Mouse (Mus musculus) layer of hippocampus, adult 18-20 months (tissue): ENCODE results near the gene Abcc4. TPM values are rescaled to one million over a fixed set of nuclear protein-coding genes. Genes with fewer than 3 reads are reported as not detected.
"Not testable (repeated sequence)": the region's sequence is repeated elsewhere in the genome, so short reads cannot be mapped to it uniquely, and the experiment has no call there.

ENCODE experiments used
- DNase-seq, 2 experiments: peaks; one replicate each; pipeline ENCODE4 v3.0.0; 2022; ENCODE audit warnings: low spot score in 2 of 2
- total RNA-seq, 2 experiments: library from RNA; stranded (reverse); gene quantifications; 2 replicates each; pipeline ENCODE4 v1.2.3; 2021

The Abcc4 gene
- total RNA-seq, 2 experiments from 2014 or later = 7.1 to 8.2 TPM

DNA sequence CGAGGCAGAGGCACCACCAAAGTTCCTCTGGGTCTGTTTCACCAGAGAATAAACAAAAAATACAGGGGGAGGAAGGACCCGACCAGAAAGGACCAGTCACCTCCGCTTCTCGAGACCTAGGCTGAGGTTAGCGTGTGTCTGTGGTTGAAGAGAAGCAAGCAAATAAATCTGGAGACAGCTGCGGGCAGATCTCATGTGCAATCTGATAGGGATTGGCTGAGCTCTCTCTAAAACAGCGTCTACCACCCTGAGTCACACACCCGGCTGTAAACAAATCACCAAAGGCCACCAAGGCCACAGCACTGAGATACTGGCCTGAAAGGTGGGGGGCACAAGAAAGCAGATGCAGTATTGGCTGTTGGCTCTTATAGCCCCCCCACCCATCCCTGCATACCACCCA, 24.9 kb downstream of the Abcc4 start:
- no peak for DNase-seq

DNA sequence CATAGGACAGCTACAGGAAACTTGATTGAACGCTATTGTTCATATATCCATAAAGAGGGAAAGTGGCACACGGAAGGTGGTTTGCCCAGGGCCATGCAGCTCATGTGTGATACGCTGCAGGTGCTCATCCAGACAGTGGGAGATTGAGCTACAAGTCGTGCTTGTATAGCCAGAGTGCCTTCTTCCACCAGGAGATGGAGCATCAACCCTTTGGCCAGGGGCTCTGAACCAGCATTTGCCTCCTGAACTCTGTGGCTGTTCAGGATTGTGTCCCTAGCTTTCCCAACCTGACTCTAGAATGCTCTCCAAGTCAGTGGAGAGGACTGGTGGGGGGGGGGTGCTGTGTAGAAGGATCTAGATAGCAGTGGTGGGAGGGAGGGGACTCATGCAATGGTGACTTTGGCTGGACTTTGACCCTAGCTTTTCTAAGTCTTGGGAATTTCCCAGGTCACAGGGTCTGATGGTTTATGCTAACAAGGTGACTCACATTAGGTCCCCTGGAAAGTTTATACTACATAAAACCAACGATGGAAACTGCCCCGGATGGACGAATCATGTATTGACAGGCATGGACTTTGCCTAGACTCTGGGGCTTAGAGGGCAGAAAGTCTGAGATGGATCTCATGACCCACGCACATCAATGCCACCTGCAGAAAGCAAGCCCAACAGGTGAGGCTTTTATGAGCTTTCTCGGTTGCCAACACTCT, 27.6 kb downstream of the Abcc4 start:
- no peak for DNase-seq

DNA sequence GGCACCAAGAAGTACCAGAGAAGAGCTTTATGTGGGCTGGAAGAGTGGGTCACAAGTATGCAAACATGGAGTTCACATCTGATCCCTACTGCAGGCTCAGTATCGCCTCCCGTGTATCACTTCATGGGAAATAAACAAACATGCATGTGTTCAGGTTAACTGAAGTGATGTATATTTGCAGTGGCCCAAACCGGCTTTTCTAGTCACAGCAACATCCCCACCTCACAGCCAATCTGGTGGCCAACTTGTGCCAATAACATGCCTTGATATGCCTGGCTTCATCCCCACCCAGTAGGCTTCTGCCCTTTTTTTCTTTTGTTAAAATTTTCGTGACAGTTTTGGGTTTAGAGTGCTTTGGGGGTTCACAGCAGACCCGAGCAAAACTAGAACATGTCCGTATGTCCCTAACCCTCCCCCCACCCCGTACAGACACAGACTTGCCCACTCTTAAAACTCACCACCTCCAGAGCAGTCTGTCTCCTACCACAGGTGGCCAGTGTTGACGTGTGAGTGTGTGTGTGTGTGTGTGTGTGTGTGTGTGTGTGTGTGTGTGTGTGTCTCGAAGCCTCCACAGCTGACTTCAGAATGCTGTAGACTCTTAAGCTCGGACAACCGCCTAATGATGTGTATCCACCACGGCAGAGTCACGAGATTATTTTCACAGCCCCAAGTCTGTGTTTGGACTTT, 29.6 kb downstream of the Abcc4 start:
- no peak for DNase-seq

DNA sequence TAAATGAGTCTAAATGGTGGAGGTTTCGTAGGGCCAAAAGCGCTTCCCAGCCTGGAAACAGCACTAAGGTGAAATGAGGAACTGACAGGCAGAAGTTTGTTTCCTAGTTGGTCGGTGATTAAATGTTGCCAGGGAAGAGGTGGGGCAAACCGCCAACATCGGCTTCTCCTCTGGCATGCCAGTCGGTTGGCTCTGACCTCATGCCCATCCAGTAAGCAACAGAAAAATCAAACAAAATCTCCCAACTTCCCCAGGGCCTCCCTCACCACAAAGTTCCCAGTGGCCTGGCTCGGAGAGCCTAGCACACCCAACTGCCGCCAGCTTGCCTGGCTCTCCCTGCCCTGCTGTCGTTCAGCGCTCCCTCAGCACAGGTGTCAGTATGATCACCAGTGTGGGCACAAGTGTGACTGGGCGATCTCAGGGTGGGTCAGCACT, 31.3 kb downstream of the Abcc4 start:
- peak in 1 of 2 experiments; percentile 24 for DNase-seq

DNA sequence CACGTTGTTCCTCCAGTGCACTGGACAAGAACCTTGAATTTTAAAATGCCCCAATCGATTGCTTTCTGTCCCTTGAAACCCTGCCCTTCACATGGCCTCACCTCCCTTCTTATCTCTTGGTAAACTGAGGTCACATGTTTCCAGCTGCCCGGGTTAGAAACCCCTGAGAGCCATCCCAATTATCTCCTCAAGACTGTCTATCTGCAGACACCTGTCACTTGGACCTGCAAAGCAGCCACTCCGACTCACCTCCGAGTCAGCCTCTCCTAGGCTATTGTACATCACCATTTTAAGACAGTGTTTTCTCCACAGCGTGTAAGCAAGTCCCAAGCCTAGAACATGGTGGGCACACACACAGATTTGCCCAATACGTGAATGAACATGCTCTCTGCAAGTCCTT, 31.8 kb downstream of the Abcc4 start:
- DNase-seq = no peak

DNA sequence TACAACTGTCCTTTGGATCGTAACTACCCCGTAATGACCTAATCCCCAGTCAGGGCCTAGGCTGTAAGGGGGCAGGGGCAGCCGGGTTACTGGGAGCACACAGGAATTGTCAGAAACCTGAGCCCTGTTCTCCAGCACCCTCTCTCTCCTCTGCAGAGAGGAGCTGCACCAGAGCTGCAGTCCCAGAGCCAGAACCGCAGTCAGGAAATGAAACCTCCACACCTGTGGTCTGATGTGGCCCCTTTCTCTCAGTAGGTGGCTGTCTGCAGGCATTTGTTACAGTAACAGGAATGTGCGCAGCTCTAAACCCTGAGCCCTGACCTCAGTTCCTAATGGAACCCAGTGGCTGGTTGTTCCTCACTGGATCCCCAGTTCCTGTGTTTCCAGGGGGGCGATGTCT, 32.5 kb downstream of the Abcc4 start:
- no peak for DNase-seq

DNA sequence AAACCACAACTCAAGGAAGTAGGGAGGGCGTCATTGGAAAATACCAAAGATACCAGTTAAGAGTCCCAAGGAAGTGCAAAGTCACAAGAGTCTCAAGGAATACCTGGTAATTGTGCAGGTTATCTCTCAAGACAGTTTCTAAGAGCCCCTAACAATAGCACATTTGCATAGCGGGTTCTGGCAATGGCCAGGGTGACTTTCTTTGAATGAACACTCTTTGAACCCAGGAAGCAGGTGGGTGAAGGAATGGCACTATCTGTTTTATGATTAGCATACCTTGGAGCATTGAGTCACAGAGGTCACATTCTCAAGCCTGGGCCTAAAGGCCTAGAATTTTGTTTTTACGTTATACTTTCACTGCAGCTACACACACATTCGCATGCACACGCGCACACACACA, 33.1 kb downstream of the Abcc4 start:
- not testable (repeated sequence) for DNase-seq

DNA sequence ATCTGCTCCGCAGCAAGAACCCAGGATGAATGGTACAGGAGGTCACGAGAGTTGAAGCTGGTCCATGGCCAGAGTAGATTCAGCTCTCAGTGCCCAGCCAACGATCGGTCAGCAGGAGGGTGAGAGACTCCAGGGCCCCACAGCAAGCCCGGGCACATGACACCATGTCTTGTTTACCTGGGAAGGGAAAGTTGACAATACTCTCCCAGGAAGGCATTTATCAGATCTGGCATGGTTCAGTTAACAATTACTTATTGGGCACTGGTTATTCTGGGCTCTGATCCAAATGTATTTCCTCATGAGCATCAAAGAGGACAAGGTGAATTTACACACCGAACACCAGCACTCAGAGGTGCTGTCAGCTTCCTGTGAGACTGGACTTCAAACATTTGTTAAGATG, 38.5 kb downstream of the Abcc4 start:
- DNase-seq = no peak

DNA sequence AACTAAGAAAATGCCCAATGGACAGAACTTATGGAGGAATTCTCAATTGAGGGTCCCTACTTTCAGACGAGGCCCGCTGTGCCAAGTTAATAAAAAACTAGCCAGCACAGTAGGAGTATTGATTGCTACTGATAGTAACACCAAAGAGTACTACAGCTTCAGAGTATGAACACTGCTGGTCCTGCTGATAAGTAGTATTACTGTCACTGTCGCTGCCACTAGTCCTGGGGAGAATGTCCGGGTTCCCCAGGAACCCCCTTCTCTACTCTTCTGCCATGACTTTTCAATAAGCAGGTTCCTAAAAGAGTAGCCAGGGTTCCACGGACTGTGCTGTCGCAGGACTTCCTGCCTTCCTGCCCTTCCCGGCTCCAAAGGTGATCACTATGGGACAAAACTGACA, 41.4 kb downstream of the Abcc4 start:
- no peak for DNase-seq

DNA sequence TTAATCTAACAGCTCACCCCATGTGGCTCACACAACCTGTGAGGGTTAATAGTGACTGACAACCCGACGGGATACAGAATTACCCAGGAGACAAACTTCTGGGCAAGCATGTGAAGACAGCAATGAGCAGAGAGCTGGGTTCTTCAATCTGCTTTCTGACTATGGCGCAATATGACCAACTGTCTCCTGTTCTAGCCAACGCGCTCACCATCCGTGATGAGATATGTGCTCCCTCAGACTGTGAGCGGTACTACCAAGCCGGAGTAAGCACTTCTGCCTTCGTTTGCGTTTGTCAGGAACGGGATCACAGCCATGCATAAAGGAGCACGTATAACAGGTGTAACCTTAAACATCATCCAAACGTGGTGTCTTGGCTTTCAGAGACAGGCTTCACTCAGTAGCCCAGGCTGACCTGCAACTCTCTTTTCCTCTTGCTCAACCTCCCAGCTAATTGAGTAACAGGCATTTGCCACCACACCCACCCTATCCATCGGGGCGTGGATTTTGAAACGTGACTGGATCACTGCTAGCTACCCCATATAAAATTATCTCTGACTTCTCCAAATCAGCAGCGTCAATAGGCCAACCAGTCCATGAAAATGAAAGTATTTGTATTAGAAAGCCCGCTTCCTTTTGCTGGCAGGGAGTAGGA, 43.3 kb downstream of the Abcc4 start:
- peak in 1 of 2 experiments; percentile 30 for DNase-seq

DNA sequence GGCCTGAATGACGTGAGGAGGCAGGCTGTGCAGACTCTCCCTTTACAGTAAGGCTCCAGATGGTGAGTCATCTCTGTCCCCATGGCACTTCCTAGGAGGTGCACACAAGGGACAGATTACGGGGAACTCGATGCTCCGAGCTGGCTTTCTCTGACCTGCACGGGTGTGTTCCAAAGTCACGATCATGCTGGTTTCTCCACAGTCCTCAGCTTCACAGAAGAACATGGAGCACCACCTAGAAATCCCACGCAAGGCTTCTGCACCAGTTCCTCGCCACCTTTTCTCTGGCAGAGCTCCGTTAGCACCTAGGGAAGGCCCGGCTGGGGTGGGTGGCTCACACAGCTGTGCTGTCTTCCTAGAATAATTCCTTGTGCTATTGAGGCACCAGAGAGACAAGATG, 43.9 kb downstream of the Abcc4 start:
- DNase-seq = peak in 1 of 2 experiments; percentile 17

DNA sequence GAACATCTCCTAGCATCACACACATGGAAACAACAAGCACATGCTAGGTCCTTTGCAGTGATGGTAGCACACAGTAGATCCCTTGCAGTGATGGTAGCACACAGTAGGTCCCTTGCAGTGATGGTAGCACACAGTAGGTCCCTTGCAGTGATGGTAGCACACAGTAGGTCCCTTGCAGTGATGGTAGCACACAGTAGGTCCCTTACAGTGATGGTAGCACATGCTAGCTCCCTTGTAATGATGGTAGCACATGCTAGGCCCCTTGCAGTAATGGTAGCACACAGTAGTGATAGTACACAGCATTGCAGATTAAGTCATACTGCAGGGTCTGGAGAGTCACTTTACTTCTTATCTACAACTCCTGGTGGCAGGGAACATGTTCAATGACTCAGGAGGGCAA, 46.8 kb downstream of the Abcc4 start:
- DNase-seq = no peak

DNA sequence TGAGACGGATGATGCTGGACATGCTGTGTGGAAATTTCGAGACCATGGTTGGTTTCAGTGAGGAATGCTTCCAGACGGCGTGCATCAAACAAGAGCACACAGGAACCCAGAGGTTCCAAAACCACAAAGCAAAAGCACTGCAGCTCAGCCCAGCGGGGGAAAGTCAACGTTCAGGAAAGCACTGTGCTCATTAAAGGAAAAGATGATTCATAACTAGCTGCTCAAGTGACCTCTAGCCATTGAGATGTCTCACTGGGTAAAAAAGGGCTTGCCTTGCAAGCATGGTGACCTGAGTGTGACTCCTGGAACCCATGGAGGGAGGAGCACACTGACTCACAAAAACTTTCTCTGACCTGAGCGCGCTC, 47.7 kb downstream of the Abcc4 start:
- no peak for DNase-seq

DNA sequence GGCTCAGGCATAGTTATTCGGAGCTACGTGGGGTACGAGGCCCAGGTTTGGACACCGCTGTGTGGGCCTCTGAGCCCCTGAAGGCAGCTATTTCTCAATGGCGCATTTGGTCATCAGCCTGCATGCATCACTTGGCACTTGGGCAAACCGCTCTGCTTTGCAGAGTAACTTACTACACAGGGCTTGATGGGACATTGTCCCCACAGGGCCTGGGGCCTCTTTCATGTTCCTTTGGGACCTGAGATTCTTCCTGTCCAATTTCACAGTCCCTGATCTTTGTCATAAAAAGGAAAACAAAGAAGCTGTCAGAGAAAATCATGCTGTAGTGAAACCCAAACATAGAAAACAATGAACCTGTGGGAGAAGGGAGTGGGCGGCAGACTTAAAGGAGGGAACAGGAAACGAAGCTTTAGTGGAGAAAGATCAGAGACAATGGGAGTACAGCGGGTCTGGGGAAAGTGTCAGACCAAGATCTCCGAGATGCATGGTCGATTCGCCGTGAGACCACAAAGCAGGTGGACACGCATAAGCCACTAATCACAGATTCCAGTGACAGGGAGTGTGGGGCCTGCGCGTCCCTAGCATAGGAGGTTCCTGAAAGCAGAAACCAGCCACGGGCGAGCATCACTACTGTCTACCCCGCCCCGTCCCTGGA, 48.2 kb downstream of the Abcc4 start:
- DNase-seq = no peak

DNA sequence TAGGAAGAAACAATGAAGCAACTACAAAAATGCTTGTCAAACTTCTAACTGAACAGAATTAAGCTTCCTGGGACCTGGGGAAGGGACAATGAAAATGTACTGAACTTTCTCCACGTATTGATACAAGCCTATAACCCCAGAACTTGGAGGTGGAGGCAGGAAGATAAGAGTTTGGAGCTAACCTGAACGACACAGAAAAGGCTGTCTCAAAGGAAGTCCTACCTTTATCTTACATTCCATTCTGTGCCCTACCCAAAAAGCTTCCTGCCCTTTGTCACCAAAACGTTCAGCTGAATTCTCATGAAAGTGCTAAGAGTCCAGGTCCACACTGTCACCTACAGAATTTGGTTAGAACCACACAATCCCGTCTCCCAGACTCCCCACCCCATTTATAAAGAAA, 48.8 kb downstream of the Abcc4 start:
- no peak for DNase-seq

DNA sequence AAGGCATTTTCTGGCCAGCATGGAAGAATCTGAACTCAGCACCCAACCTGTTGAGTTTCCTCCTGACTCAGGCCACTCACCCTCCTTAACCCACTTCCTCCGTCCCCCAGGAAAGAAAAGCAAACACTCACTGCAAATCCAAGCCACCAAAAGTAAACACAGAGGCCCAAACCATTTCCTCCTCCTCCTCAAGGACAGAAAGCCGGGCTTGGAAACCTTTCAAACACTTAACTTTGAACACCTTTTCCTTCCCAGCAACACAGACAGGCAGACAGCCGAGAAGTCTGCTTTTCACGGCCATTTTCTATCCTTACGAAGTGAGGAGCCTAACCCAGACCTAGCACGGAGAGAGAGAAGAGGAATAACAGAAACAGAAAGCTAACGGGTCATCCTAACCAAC, 50.0 kb downstream of the Abcc4 start:
- no peak for DNase-seq

DNA sequence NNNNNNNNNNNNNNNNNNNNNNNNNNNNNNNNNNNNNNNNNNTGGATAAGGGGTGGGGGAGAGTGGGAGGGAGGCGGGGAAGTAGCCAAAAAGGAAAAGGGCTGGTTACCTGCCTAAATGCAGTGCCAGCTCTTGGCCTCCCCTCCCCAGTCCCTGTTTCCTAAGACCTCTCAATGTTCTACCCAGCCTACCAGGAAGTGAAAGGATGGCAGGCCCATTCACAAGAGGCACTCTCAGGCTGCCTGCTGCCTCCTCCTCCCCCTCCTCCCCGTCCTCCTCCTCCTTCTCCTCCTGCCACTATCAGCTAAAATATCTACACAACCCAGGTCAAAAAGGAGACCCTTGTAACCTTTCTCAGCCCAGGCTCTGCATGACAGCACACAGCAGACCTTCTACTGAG, 51.1 kb downstream of the Abcc4 start:
- no peak for DNase-seq

DNA sequence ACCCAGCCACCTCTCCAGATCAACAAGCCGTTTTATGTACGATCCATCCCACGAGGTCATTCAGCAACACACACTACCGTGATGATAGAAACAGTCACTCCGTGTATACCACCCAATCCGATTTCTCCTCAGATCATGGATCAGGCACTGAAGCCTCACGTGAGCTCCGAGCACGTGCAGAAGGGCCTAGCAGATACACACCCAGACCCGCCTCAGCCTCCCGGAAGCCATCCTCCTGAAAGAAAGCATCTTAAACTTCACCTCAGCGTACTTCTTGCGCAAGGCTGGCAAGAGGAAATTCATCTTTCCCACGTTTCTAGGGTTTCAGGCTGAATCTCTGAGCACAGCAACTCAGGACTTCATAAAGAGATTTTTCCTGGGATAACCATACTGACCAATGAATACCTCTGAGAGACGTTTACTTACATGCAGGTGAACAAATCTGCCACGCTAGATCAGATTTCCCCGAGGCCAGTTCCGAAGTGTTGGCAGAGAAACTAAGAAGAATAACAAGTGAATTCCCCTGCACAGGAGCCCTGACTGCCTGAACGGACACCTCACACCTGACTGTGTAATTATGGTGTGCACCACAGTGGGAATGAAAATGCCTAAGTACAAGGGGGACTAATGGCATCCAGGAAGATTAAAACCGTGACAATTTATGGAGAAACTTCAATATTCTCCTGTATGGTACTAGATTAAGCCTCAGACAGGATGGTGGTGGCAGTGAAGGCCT, 54.1 kb downstream of the Abcc4 start:
- DNase-seq = no peak

DNA sequence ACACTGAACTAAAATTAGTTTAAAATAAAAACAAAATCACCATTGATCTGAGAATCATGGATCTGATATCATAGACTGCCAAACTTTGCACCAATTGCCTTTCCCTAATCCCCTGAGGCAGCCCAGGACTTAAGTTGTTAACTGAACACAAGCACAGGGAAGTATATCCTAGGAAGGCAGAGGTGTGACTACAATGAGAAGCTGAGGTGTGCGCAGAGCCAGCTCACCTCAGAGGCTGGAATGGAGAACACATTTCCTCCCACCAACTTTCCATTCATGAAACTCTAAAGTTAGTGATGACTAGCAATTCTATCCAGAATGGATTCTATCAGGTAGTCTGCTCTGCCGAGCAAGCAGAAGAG, 56.1 kb downstream of the Abcc4 start:
- no peak for DNase-seq

DNA sequence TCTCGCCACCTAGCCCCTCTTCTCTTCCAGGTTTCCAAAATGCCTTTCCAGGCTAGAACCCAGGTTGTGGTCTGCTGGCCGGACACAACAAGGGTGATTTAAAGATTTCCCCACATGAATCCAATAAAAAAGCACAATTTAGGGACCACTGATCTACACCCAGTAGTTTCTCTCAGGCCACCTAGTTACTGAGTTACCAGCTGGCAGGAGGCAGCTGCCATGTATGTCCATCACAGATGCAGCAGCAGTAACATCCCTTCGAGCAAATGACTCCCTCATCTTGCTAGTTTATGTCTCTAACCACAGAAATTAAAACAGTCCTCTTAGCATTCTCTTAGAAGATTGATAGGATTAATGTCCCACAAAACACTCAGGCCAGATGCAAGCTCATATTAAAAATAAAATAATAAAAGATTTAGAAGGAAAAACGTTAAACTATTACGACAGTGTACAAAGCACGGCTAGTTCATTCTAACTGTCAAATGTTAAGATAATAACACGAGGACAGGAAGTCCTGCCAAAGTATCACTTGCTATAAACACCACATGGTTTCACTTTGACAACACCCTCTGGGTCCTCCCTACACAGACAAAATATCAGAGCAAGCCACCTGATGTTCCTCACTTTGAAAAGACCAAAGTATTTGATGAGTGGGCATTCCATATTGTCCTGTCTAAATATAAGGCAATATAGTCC, 56.7 kb downstream of the Abcc4 start:
- DNase-seq = peak in 1 of 2 experiments; percentile 33
